9 mouse cellular contexts compared by ENCODE assay signal in the genomic region with DNA sequence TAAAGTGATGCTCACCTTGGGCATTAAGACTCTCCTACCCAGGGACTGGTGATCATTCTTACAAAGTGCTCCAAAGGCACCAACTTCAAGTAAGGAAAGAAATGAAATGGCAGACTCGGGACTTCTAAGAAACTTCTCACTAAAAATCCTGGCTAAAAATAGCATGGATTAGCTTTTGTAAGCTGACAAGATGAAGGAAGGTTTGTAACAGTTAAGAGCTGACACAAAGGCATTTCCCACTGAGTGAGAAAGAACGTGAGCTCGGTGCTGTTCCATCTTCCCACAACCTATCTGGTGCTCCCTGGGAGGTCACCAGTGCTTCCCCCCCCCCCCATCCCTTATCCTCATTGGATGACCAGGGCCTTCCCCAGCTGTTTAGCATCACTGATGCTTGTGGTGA. TPM values are rescaled to one million over a fixed set of nuclear protein-coding genes. Genes with fewer than 3 reads are reported as not detected.
DNase-seq lines count a peak whose midpoint lies in the region; ATAC-seq and TF ChIP-seq lines count a peak whose summit lies in the region.
"Had no signal": no experiment of that assay in that cellular context is flagged by ENCODE, and none has a peak within 500 bp of the region (broad histone marks: within the 10 kb centered on the region; RNA-seq: fewer than 3 reads in every experiment).

No protein-coding gene starts in this region.

- no peak for TF ChIP-seq POLR2A in brain, embryonic 14.5 days (IDR thresholded peaks at IDR 0.05; ENCODE audit: borderline replicate concordance, extremely low read depth, insufficient read depth, insufficient read length, poor library complexity, severe bottlenecking)

- H3K9ac ChIP-seq in kidney, embryonic 14.5 days (ENCODE audit: low read depth, low read length): no peak overlapping the region
- H3K9ac ChIP-seq in forebrain, embryonic 14.5 days (ENCODE audit: low read length): peak overlapping the region; percentile 38; the same call in 1 of the 2 replicates

- 13% methylated on average over 3 of the region's 3 CpGs for WGBS in kidney, embryonic 14.5 days
- 4% methylated on average over 3 of the region's 3 CpGs for WGBS in forebrain, embryonic 14.5 days

- ATAC-seq in kidney, embryonic 14.5 days (ENCODE audit: low FRiP score, low TSS enrichment): no peak
- ATAC-seq in forebrain, embryonic 14.5 days: no peak

- peaks cover 10% of the 10 kb centered on the region for H3K4me1 ChIP-seq in kidney, embryonic 14.5 days (ENCODE audit: control insufficient read depth, insufficient read depth, low read length)
- H3K4me1 ChIP-seq in forebrain, embryonic 14.5 days (ENCODE audit: control insufficient read depth, insufficient read depth, low read length): peaks cover 17% of the 10 kb centered on the region

- TF ChIP-seq CTCF in brain, embryonic 14.5 days (IDR thresholded peaks at IDR 0.05; ENCODE audit: borderline replicate concordance, extremely low read depth, insufficient read depth, insufficient read length): no peak

- peaks cover 83% of the 10 kb centered on the region for H3K36me3 ChIP-seq in kidney, embryonic 14.5 days (ENCODE audit: control insufficient read depth, insufficient read depth, low read length)
- peaks cover 50% of the 10 kb centered on the region for H3K36me3 ChIP-seq in forebrain, embryonic 14.5 days (ENCODE audit: control insufficient read depth, insufficient read depth, low read length)

- H3K9me3 ChIP-seq in kidney, embryonic 14.5 days (ENCODE audit: control insufficient read depth, low read length): no peaks in the 10 kb centered on the region
- no peaks in the 10 kb centered on the region for H3K9me3 ChIP-seq in forebrain, embryonic 14.5 days (replicated peaks; ENCODE audit: control insufficient read depth, low read length)

- H3K27me3 ChIP-seq in kidney, embryonic 14.5 days (ENCODE audit: control insufficient read depth, insufficient read depth, low read length): no peaks in the 10 kb centered on the region
- no peaks in the 10 kb centered on the region for H3K27me3 ChIP-seq in forebrain, embryonic 14.5 days (replicated peaks; ENCODE audit: control insufficient read depth, insufficient read depth, low read length)

- no peak for DNase-seq in kidney, postnatal 4 days
- peak; percentile 37 for DNase-seq in brain, embryonic 14.5 days (ENCODE audit: low read depth)
- no peak for DNase-seq in forebrain, embryonic 14.5 days (ENCODE audit: low spot score)
- DNase-seq in retina, adult 2 months (ENCODE audit: low read depth, low spot score): peak; percentile 50
- DNase-seq in right cerebral cortex, adult 18-20 months: no peak
- DNase-seq in adrenal gland, postnatal 36 days: no peak
- DNase-seq: gastrocnemius, postnatal 14 days; left cerebral cortex, postnatal 4 days had no signal

- peak overlapping the region; percentile 19; the same call in 1 of the 2 replicates for H3K27ac ChIP-seq in kidney, embryonic 14.5 days (ENCODE audit: low read depth, low read length)
- H3K27ac ChIP-seq in forebrain, embryonic 14.5 days (ENCODE audit: low read depth, low read length): peak overlapping the region; percentile 57; the same call in 1 of the 2 replicates

- no peak overlapping the region for H3K4me2 ChIP-seq in kidney, embryonic 14.5 days (replicated peaks; ENCODE audit: low read depth, low read length)
- no peak overlapping the region for H3K4me2 ChIP-seq in forebrain, embryonic 14.5 days (ENCODE audit: low read length)

- H3K4me3 ChIP-seq in kidney, embryonic 14.5 days (ENCODE audit: low read length): no peak overlapping the region
- H3K4me3 ChIP-seq in forebrain, embryonic 14.5 days (ENCODE audit: low read depth, low read length): no peak overlapping the region

RNA-seq across cellular contexts. Expression of a gene that starts 57.1 kb away (rescaled TPM):
- polyA plus RNA-seq in kidney, embryonic 14.5 days (2014; fragmentation: Nextera tagmentation; extraction: Ambion mirVana): 21.1 and 27.3 TPM in 2 replicates
- 13.0 and 18.1 TPM in 2 replicates for polyA plus RNA-seq in brain, embryonic 14.5 days (2012; rRNA removed)
- 7.9 and 10.6 TPM in 2 replicates for polyA plus RNA-seq in forebrain, embryonic 14.5 days (2014; fragmentation: Nextera tagmentation; extraction: Ambion mirVana)
- 10 to 100 TPM; 25.0 to 31.2 TPM for total RNA-seq in adrenal gland, postnatal 36 days (2021)

Comparison
In these comparisons a context has a peak if more than half of its experiments do, and no peak if none do; other contexts are left out.
1. DNase-seq: peak in brain, embryonic 14.5 days (single experiment) and retina, adult 2 months (single experiment); none in kidney, postnatal 4 days (0 of 2), forebrain, embryonic 14.5 days (single experiment), right cerebral cortex, adult 18-20 months (single experiment) and adrenal gland, postnatal 36 days (0 of 2).